Mouse (Mus musculus) intestine, embryonic 16.5 days (tissue): ENCODE results near the gene Mmp14. TPM values are rescaled to one million over a fixed set of nuclear protein-coding genes. Genes with fewer than 3 reads are reported as not detected.

Experiments used
- ATAC-seq: fragments of 200-750 bp; cut with Nextera tagmentation; 2 replicates; pipeline ENCODE4 v1.8.0; 2017; ENCODE audit warnings: moderate TSS enrichment, moderate library complexity
- H3K27ac ChIP-seq: fragments of 300-500 bp; sonication (generic); 2 replicates; pipeline ENCODE4 v1.5.1; 2014; ENCODE audit warnings: mild to moderate bottlenecking, low read length
- H3K27me3 ChIP-seq: fragments of 300-500 bp; sonication (generic); replicated peaks from 2 replicates; pipeline ENCODE4 v1.6.1; 2014; ENCODE audit warnings: low read length, control low read depth, mixed read lengths; ENCODE audit not compliant: control insufficient read depth, insufficient read depth
- H3K36me3 ChIP-seq: fragments of 300-500 bp; sonication (generic); 2 replicates; pipeline ENCODE4 v1.6.1; 2014; ENCODE audit warnings: low read length, control low read depth; ENCODE audit not compliant: control insufficient read depth, insufficient read depth
- H3K4me1 ChIP-seq: fragments of 300-500 bp; sonication (generic); 2 replicates; pipeline ENCODE4 v1.6.1; 2014; ENCODE audit warnings: low read length, control low read depth, mixed read lengths; ENCODE audit not compliant: control insufficient read depth, insufficient read depth
- H3K4me2 ChIP-seq: fragments of 300-500 bp; sonication (generic); 2 replicates; pipeline ENCODE4 v1.6.1; 2014; ENCODE audit warnings: low read depth, low read length, control low read depth
- H3K4me3 ChIP-seq: fragments of 300-500 bp; sonication (generic); 2 replicates; pipeline ENCODE4 v1.5.1; 2014; ENCODE audit warnings: mild to moderate bottlenecking, low read length
- H3K9ac ChIP-seq: fragments of 300-500 bp; sonication (generic); 2 replicates; pipeline ENCODE4 v1.6.1; 2014; ENCODE audit warnings: low read depth, low read length
- H3K9me3 ChIP-seq: fragments of 300-500 bp; sonication (generic); 2 replicates; pipeline ENCODE4 v1.6.1; 2016; ENCODE audit warnings: low read length, control low read depth; ENCODE audit not compliant: control insufficient read depth
- WGBS: fragments of 180-500 bp; shearing (Covaris S2); extraction: QIAGEN DNeasy Blood & Tissue Kit; methylation state at CpG from one replicate; pipeline ENCODE4 v1.1.7; 2014; 5-methylcytosine and 5-hydroxymethylcytosine counted together
- polyA plus RNA-seq: library from polyadenylated mRNA; unstranded; fragments of >200 nt; fragmentation: Nextera tagmentation; extraction: Ambion mirVana; gene quantifications from 2 replicates; pipeline ENCODE4 v1.2.1, GENCODE M21; 2015

Gene Mmp14
- polyA plus RNA-seq, 1 experiment from 2014 or later = 90.7 TPM

GRCm38 (mm10) chr14:54441365-54441764, 10.0 kb downstream of the Mmp14 start:
- Histone ChIP-seq H3K27me3 (no peaks in the 10 kb centered on the region), H3K9me3 (no peaks in the 10 kb centered on the region), H3K4me2 (no peak overlapping the region), H3K36me3 (peaks cover 25% of the 10 kb centered on the region), H3K9ac (no peak overlapping the region), H3K4me1 (peaks cover 11% of the 10 kb centered on the region; the same call in 1 of the 2 replicates), H3K4me3 (no peak overlapping the region), H3K27ac (no peak overlapping the region)
- ATAC-seq = no peak
- 85% methylated on average over 4 of the region's 4 CpGs for WGBS

GRCm38 (mm10) chr14:54442548-54442947, 11.1 kb downstream of the Mmp14 start:
- H3K9me3 ChIP-seq = no peaks in the 10 kb centered on the region
- H3K27me3 ChIP-seq = no peaks in the 10 kb centered on the region
- WGBS = 83% methylated on average over 3 of the region's 3 CpGs
- peaks cover 21% of the 10 kb centered on the region for H3K36me3 ChIP-seq
- no peak for ATAC-seq
- H3K4me3 ChIP-seq = no peak overlapping the region
- H3K27ac ChIP-seq = peak overlapping the region; percentile 33; the same call in 1 of the 2 replicates
- H3K9ac ChIP-seq = no peak overlapping the region
- H3K4me1 ChIP-seq = peaks cover 11% of the 10 kb centered on the region; the same call in 1 of the 2 replicates
- no peak overlapping the region for H3K4me2 ChIP-seq

GRCm38 (mm10) chr14:54443196-54443595, 11.8 kb downstream of the Mmp14 start:
- H3K4me1 ChIP-seq = peaks cover 11% of the 10 kb centered on the region; the same call in 1 of the 2 replicates
- H3K9ac ChIP-seq = 0 out of 2 replicates have a peak overlapping the region, but pooled peaks have one; percentile 24
- peaks cover 21% of the 10 kb centered on the region for H3K36me3 ChIP-seq
- H3K4me2 ChIP-seq = no peak overlapping the region
- H3K4me3 ChIP-seq = no peak overlapping the region
- ATAC-seq = peak; percentile 81
- H3K9me3 ChIP-seq = no peaks in the 10 kb centered on the region
- peak overlapping the region; percentile 87 for H3K27ac ChIP-seq
- 26% methylated on average over 3 of the region's 3 CpGs for WGBS
- H3K27me3 ChIP-seq = no peaks in the 10 kb centered on the region

- H3K27ac ChIP-seq = peak overlapping the region; percentile 87
- ATAC-seq = peak; percentile 62
Measured at GRCm38 (mm10) chr14:54443712-54444618, 12.6 kb downstream of the Mmp14 start.

GRCm38 (mm10) chr14:54445476-54445875, 14.1 kb downstream of the Mmp14 start:
- no peak overlapping the region for H3K27ac ChIP-seq
- WGBS = 55% methylated on average over 3 of the region's 3 CpGs

More at GRCm38 (mm10) chr14:54443712-54444618, 12.6 kb downstream of the Mmp14 start:
- H3K9ac ChIP-seq = 0 out of 2 replicates have a peak overlapping the region, but pooled peaks have one; percentile 24
- H3K4me2 ChIP-seq = no peak overlapping the region
- no peaks in the 10 kb centered on the region for H3K9me3 ChIP-seq
- no peak overlapping the region for H3K4me3 ChIP-seq
- H3K36me3 ChIP-seq = peaks cover 13% of the 10 kb centered on the region
- 59% methylated on average over 15 of the region's 15 CpGs for WGBS
- no peaks in the 10 kb centered on the region for H3K27me3 ChIP-seq
- peaks cover 14% of the 10 kb centered on the region; the same call in 1 of the 2 replicates for H3K4me1 ChIP-seq

GRCm38 (mm10) chr14:54453566-54453965, 22.2 kb downstream of the Mmp14 start:
- no peak for ATAC-seq
- 75% methylated on average over 9 of the region's 9 CpGs for WGBS
- Histone ChIP-seq H3K9ac (no peak overlapping the region), H3K27ac (no peak overlapping the region), H3K4me2 (no peak overlapping the region), H3K4me3 (no peak overlapping the region), H3K9me3 (no peaks in the 10 kb centered on the region), H3K4me1 (peaks cover 9% of the 10 kb centered on the region), H3K36me3 (no peaks in the 10 kb centered on the region), H3K27me3 (no peaks in the 10 kb centered on the region)

More at GRCm38 (mm10) chr14:54445476-54445875, 14.1 kb downstream of the Mmp14 start:
- Histone ChIP-seq H3K4me3 (no peak overlapping the region), H3K4me2 (no peak overlapping the region), H3K27me3 (no peaks in the 10 kb centered on the region), H3K36me3 (peaks cover 2% of the 10 kb centered on the region; the same call in 1 of the 2 replicates), H3K9ac (no peak overlapping the region), H3K9me3 (no peaks in the 10 kb centered on the region), H3K4me1 (peaks cover 14% of the 10 kb centered on the region; the same call in 1 of the 2 replicates)
- ATAC-seq = no peak

- peak overlapping the region; percentile 7 for H3K27ac ChIP-seq
Measured at GRCm38 (mm10) chr14:54454669-54455528, 23.5 kb downstream of the Mmp14 start.

GRCm38 (mm10) chr14:54457907-54458569, 26.6 kb downstream of the Mmp14 start:
- no peak overlapping the region for H3K9ac ChIP-seq

More at GRCm38 (mm10) chr14:54454669-54455528, 23.5 kb downstream of the Mmp14 start:
- no peak overlapping the region for H3K9ac ChIP-seq
- 51% methylated on average over 11 of the region's 11 CpGs for WGBS
- no peak overlapping the region for H3K4me2 ChIP-seq
- H3K4me3 ChIP-seq = no peak overlapping the region
- H3K9me3 ChIP-seq = no peaks in the 10 kb centered on the region
- no peaks in the 10 kb centered on the region for H3K36me3 ChIP-seq
- ATAC-seq = peak; percentile 88
- H3K27me3 ChIP-seq = no peaks in the 10 kb centered on the region
- H3K4me1 ChIP-seq = peaks cover 6% of the 10 kb centered on the region

More at GRCm38 (mm10) chr14:54457907-54458569, 26.6 kb downstream of the Mmp14 start:
- peaks cover 6% of the 10 kb centered on the region for H3K4me1 ChIP-seq
- WGBS = 84% methylated on average over 14 of the region's 14 CpGs
- ATAC-seq = no peak
- no peak overlapping the region for H3K4me3 ChIP-seq
- H3K4me2 ChIP-seq = no peak overlapping the region
- no peaks in the 10 kb centered on the region for H3K27me3 ChIP-seq
- H3K36me3 ChIP-seq = no peaks in the 10 kb centered on the region
- H3K27ac ChIP-seq = no peak overlapping the region
- H3K9me3 ChIP-seq = no peaks in the 10 kb centered on the region
